Comparison of ENCODE assay signal across 8 mouse cellular contexts in the genomic region with DNA sequence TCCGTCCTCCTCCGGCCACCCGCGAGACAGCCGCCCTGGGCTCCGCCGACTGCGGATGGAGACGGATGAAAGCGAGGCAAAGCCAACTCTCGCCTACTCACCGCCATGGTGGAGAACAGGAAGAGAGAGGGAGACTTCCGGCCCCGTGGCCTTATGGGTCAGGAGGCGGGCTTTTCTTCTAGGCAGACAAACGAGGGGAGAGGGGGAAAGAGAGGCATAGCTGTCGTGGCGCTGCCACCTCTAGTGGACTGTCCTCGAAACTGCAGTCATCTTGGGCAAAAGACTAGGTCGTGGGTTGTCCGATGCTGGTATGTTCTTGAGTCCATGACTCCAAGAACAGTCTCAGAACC. TPM values are rescaled to one million over a fixed set of nuclear protein-coding genes. Genes with fewer than 3 reads are reported as not detected.
A peak's percentile ranks its signal among the peaks of the same experiment; 100 is the strongest.
DNase-seq lines count a peak whose midpoint lies in the region; ATAC-seq and TF ChIP-seq lines count a peak whose summit lies in the region.

A gene (minus strand): TSS at position 182 of the 350 bp plus-strand sequence.

- WGBS in hindbrain, embryonic 14.5 days, result 0% methylated on average over 21 of the region's 21 CpGs

- H3K4me1 ChIP-seq in hindbrain, embryonic 14.5 days (replicated peaks; ENCODE audit: control insufficient read depth, insufficient read depth, low read length), result peaks cover 9% of the 10 kb centered on the region

- H3K36me3 ChIP-seq in hindbrain, embryonic 14.5 days (replicated peaks; ENCODE audit: control insufficient read depth, insufficient read depth), result peaks cover 38% of the 10 kb centered on the region

- no peaks in the 10 kb centered on the region for H3K27me3 ChIP-seq in Patski
- no peaks in the 10 kb centered on the region for H3K27me3 ChIP-seq in hindbrain, embryonic 14.5 days (ENCODE audit: control insufficient read depth, insufficient read depth, low read length)

- CTCF ChIA-PET in Patski (lab: Charles Lee), result interaction anchor here (1.4 kb wide), 2 partner anchors 9 to 14 kb away, joined by 4 to 6 read pairs; no protein-coding TSS in a partner anchor

- peak within 1 kb of the TSS; percentile 89 for H3K4me2 ChIP-seq in hindbrain, embryonic 14.5 days (replicated peaks)

- POLR2A ChIA-PET in Patski (lab: Charles Lee), result interaction anchor here (0.6 to 1.2 kb wide), 2 partner anchors 89 to 92 kb away, joined by 3 read pairs; a partner anchor contains a TSS

- H3K9me3 ChIP-seq in hindbrain, embryonic 14.5 days (ENCODE audit: control insufficient read depth, low read length), result no peaks in the 10 kb centered on the region

- peak within 1 kb of the TSS; percentile 99 for H3K4me3 ChIP-seq in hindbrain, embryonic 14.5 days (replicated peaks; ENCODE audit: low read length)

- DNase-seq in Patski (ENCODE audit: low read depth, low spot score), result peak; percentile 50
- DNase-seq in cerebellum, postnatal 14 days, result peak; percentile 91
- peak; percentile 76 to 85 for DNase-seq in frontal cortex, postnatal 25 days (ENCODE audit: low spot score in 2 of 2)
- peak; percentile 93 for DNase-seq in hindbrain, embryonic 14.5 days (ENCODE audit: low spot score)
- peak; percentile 90 to 92 for DNase-seq in layer of hippocampus, postnatal 36 days
- DNase-seq in lung, postnatal 36 days, result peak; percentile 96
- DNase-seq in retina, postnatal 1 day, result peak; percentile 98
- DNase-seq in urinary bladder, adult 18-20 months (ENCODE audit: low spot score in 2 of 2), result peak; percentile 84 to 89

- TF ChIP-seq CTCF in Patski (IDR thresholded peaks at IDR 0.05), result peak; percentile 64

- in situ Hi-C loops in Patski (cut with MboI; ENCODE audit: low pct_unique_long_range_greater_than_20kb), result loop anchor here (5.0 kb wide), 1 partner anchor 91 kb away; a partner anchor contains a TSS

- peak within 1 kb of the TSS; percentile 99 for H3K9ac ChIP-seq in hindbrain, embryonic 14.5 days

- peak within 1 kb of the TSS; percentile 93 for H3K27ac ChIP-seq in hindbrain, embryonic 14.5 days

- ATAC-seq in Patski, result peak; percentile 62
- ATAC-seq in hindbrain, embryonic 14.5 days (ENCODE audit: low FRiP score), result peak; percentile 97

RNA-seq across cellular contexts. Expression of the gene that starts here (rescaled TPM):
- polyA plus RNA-seq in Patski (2021), result 665 TPM
- polyA plus RNA-seq in hindbrain, embryonic 14.5 days (2014; fragmentation: Nextera tagmentation; extraction: Ambion mirVana), result 264 and 303 TPM in 2 replicates
- total RNA-seq in layer of hippocampus, postnatal 36 days (2021), result 100 to 1,000 TPM; 284 to 295 TPM

Comparison
In these comparisons a context has a peak if more than half of its experiments do, and no peak if none do; other contexts are left out.
1. Peak in every context shown above with its lines: DNase-seq, ATAC-seq, H3K4me3 ChIP-seq and H3K27ac ChIP-seq.